Mouse (Mus musculus) central nervous system, embryonic 18 days (tissue): ENCODE data around the gene Fancf. TPM values are rescaled to one million over a fixed set of nuclear protein-coding genes. Genes with fewer than 3 reads are reported as not detected.

Source experiments
- polyA plus RNA-seq: library from polyadenylated mRNA; depleted of rRNA; stranded (reverse); fragments of >200 nt; gene quantifications from 2 replicates; pipeline ENCODE4 v1.2.3, GENCODE M21; 2012; rRNA removed

Fancf gene
- 10.2 and 10.3 TPM in 2 replicates for polyA plus RNA-seq

DNA sequence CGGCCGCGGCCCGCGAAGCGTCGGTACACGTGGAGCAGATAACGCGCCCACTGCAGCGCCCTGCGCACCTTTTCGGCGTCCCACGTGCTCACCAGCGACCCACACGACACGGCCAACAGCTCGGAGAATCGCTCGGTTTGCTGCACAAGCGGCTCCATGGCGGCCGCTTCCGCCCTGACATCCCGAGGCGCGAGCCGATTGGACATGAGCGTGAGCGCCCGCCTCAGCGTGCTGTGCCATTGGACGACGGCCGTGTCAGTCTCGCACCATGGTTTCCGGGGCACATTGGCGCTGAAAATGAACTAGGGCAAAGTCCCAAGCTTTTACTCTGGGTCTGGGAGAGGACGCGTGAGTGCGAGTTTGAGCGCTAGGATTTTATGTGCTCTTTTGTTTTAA, at the start of gene Fancf:
Fancf (minus strand) TSS at position 171 of the 396 bp plus-strand sequence.

GRCm38 (mm10) chr7:51861250-51862096, 594 bp downstream of the Fancf start, which contains the start of gene Gas2:
Gene Gas2, plus strand, starts transcription at chr7:51862015.

Other genes starting within 250 kb of the Fancf start
- gene Slc17a6, start 240.3 kb downstream of the Fancf start, polyA plus RNA-seq, result 42.4 and 46.3 TPM in 2 replicates
- 14.0 and 16.2 TPM in 2 replicates for gene Gas2, start 252 bp downstream of the Fancf start, polyA plus RNA-seq
- gene Svip, start 143.8 kb upstream of the Fancf start, polyA plus RNA-seq, result 19.9 and 20.1 TPM in 2 replicates
- not detected in 2 replicates for gene 1700015G11Rik, start 153.5 kb upstream of the Fancf start, polyA plus RNA-seq